Mouse (Mus musculus): ENCODE measurements around the gene Neurog1.

Gene Neurog1

DNA sequence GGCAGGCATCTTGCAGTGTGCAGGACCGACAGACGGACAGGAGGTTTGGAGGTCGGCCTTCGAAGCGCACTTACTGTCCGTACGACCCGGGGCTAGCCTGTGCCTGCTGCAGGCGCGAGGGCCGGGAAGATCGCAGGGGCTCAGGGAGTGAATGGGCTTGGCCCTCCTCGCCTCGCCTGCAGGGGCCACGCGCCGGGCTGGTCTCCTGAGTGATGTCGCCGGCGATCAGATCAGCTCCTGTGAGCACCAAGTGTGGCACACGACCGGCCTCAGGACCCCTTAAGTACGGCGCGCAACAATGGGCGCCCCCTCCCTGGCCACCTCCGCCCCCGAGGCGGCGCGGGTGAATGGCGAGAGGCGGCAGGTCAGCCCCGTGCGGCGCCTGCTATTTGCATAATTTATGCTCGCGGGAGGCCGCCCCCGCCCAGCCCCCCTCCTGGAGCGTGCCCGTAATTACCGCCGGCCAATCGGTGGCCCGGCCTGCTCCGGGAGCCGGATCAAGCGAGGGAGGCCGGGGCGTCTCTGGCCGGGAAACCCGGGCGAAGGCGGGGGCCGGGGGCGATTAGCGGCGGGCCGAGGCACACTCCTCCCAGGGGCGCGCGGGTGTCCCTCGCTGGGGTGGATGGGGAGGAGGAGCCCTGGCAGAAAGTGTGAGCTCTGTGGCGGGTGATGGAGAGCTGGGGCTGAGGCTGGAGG lies at the start of gene Neurog1:
Gene Neurog1 (minus strand): TSS at position 240 of the 696 bp plus-strand sequence.
- DNase-seq (ENCODE audit: low read depth, low spot score): peak; percentile 84

DNA sequence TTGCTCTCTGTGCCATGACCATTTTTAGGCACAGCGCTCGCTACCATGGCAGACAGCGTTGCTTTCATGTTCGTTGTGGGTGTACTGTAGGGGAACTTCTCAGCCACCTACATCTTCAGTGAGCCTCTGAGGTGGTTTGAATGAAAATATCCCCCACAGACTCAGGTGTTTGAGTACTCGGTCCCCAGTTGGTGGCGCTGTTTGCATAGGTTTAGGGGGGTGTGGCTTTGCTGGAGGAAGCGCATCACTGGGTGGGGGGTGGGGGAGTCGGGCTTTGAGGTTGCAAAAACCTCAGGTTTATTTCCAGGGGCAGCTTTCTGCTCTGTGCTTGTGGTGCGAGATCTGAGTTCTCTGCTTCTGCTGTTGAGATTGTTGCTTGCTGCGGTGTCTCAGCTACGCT lies 47.4 kb upstream of the Neurog1 start:
- peak; percentile 56 for DNase-seq (ENCODE audit: low read depth, low spot score)

DNA sequence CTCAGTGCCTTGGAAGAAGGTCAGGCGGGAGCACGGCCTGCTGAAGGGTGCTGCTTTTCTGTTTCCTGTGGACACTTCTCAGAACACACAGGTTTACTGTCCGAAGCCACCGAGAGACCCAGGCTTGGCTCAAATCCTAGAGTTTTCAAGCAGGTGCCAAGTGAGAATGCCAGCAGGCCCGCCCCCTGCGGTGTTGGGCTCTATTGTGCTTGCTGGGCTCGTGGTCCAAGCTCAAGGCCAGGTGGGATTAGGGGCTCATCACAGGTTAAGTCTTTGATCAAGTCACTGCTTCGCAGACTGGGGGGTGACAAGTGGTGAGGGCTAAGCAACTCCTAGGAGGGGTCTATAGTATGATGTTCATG lies 44.7 kb upstream of the Neurog1 start:
- DNase-seq (ENCODE audit: low read depth, low spot score): no peak

DNA sequence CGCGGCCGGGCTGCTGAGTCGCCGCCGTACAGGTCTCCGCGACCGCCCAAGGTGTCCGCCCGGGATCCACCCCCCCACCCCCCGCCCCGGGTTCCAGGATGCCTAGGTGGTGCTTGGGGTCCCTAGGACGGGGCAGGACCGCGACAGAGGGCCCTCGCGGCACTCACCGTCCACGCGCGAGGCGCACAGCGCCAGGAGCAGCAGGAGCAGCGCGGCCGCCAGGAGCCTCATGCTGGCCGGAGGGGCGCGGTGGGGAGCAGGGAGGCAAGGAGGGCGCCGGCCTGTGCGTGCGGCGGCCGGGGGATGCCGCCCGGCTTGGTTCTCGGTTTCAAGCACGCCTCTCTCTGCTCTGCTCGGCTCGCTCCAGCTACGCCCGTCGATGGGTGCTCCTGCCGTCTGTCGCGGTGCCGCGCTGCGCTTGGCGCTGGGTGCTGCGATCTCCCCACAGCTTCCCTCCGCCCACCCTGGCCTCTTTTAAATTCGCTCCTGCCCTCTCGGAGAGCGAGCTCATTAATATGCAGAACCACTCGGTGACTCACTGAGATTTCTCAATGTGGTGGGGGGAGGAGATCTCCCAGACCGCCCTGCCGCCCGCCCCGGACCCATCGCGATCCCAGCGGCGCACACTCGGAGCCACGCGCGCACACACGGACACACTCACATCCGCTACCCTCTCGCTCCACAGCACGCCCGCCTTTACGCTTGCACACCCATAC lies 44.1 kb upstream of the Neurog1 start, which contains the start of gene Cxcl14:
Gene Cxcl14 (minus strand): TSS at position 609 of the 716 bp plus-strand sequence.
- DNase-seq (ENCODE audit: low read depth, low spot score): peak; percentile 86

DNA sequence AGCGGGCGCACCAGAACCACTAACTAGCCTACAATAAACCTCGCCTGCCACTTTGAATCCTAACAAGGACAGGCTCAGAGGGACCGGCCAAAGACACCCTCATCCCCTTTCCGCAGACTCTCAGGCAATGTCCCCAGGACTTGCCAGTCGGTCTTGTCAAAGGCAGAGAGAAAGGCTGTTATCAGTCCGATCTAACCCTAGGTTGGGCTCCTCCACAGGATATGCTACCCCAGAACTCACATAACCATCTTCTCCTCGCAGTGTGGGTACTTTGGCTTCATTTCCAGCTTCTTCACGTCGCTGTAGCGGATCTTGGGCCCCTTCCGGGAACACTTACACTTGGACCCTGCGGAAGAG lies 43.6 kb upstream of the Neurog1 start:
- DNase-seq (ENCODE audit: low read depth, low spot score): peak; percentile 59

DNA sequence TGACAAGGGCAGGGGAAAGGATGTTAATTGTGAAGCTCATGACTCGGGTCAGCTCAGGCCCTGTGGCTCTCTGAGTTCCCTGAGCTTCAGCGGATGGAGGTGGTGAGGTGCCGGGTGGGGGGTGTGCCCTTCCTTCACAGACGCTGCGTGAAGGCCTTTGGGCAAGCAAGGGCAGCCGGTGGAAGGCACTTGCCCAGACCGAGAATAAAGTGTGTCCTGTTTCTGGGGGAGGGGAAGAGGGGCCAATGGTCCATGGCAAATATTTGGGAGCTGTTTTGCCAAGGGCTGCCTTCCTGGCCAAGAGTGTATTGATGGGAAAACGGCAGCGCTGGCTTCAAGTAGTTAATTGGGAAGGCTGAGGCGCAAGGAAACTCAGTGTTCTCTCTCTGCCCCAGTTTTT lies 42.9 kb upstream of the Neurog1 start:
- no peak for DNase-seq (ENCODE audit: low read depth, low spot score)

DNA sequence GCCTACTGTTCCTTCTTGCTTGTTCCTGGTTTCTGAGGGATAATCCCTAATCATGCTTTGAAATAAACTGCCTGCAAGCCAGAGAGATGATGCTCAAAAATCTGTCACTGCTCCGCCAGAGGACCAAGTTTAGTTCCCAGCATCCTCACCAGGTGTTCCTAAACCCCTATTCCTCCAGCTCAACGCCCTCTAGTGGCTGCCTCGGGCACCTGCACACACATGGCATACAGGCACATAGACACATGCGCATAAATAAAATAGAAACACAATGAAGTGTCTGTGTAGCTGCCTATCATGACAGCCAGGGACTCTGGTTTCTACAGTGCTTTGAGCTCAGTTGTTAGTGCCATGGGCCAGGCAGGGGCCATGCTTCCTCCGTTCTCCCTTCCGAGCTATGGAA lies 38.0 kb upstream of the Neurog1 start:
- peak; percentile 86 for DNase-seq (ENCODE audit: low read depth, low spot score)

DNA sequence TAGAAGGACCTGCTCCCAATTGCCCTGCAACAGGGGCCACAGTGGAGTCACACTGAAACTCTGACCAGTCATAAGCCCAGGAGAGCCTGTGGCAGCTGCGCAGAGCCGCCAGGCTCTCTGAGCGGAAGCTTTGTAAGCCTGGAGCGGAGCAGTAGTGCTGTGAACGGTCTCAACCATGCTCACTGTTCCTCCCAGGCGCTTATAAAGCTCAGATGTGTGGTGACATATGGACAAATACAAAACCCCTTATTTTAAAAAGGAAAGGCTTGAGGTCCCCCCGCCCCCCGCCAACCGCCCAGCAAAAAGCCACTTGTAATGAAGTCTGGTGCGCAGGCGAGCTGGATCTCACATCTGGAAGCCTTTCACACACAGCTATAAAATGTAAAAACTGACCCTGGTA lies 37.3 kb upstream of the Neurog1 start:
- peak; percentile 32 for DNase-seq (ENCODE audit: low read depth, low spot score)

DNA sequence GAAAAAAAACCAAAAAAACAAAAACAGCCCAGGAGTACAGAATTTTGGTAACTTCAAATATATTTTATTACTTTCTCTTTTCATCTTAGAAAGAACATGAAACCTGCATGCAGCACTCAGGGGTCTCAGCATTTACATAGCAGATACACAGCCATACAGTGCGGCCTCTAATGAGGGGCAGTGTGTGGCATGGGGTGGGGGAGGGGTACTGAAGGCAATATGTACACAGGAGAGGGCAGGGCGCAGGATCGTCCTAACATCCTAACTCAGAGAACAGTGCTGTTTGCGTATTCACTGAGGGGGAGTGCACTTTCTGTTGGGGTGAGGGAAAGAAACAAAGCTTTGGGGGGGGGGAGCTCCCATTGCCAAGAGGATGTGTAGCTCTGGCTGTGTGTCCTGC lies 36.6 kb upstream of the Neurog1 start:
- DNase-seq (ENCODE audit: low read depth, low spot score): no peak

DNA sequence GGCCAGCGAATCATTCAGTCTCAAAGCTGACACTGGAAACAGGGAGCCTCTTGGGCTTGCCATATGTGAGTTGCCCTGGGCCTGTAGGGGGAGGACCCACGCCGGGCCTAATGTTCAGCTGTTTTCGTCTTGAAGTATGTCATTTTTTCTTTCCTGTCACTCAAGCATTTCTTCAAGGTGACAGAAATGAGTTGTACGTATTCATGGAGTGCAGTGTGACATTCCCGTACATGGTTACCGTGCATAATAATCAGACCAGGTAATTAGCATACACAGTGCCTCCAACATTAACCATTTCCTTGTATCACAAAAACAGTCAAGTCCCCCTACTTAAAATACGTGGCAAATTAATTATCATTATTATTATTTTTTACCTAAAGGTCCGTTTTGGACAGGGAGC lies 35.1 kb upstream of the Neurog1 start:
- DNase-seq (ENCODE audit: low read depth, low spot score): no peak

DNA sequence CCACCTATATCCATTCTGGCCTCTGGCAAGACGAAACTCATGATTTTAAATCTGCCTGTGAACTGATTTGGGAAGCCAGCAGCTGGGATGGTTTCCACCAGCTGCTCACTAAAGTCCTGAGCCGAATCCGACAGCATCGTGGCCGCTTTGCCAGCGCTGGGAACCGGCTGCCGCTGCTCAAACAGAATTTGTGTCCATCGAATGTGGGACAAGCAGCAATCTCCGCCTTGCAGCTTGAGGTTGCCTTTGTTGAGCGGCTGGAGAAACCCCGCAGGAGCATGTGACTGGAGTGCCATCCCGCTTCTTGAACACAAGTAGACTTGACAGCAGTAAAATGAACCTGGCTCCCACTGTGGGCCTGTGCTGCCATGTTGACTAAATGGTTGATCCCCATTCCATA lies 31.4 kb upstream of the Neurog1 start:
- DNase-seq (ENCODE audit: low read depth, low spot score): no peak

DNA sequence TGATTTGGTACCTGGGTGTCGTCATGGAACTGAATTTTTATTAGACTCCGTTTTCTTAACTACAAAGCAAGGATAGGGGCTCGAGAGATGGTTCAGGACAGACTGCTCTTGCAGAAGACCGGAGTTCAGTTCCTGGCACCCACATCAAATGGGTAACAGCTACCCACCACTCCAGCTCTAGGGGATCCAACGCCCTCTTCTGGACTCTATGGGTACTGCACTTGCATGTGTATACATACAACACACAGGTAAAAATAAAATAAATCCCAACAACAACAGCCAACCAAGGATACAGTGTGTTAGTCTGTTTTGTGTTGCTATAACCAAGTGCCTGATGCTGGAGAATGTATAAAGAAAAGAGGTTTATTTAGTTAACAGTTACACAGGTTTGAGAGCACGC lies 28.4 kb upstream of the Neurog1 start:
- DNase-seq (ENCODE audit: low read depth, low spot score): peak; percentile 46

DNA sequence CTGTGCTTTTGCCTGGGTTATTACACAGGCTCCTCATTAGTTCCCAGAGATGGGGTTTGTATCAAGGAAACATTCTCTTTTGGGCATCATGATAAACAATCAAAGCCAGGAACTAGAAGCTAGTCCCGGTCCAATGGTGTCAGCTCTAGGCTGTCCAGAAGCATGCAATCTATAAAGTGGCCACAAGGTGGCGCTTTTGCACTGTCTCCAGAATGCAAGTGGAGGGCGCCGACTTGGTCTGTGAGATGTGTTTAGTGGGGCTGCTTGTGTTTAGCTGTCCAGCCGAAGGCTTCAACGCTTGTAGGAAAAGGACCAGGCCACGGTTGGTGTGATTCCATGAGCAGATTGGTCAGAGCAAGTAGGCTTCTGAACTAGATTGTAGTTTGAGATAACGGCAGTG lies 27.5 kb upstream of the Neurog1 start:
- DNase-seq (ENCODE audit: low read depth, low spot score): peak; percentile 88

DNA sequence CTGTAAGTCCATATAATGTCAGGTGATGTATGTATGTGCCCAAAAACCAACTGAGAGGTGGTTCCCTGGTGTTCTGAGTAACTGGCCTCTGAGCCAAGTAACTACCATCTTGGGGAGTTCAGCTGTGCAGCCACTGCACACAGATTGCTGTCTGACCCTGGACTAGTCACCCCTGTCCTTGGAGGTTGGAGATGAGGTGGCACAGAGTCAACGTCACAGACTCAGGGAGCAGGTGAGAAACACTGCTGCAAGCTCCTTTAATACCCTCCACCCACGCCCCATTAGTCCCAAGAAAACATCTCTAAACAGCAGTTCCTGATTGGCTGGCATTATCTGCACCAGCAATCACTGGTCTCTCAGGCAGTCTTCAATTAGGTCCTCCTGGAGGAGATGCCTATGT lies 23.2 kb upstream of the Neurog1 start:
- DNase-seq (ENCODE audit: low read depth, low spot score): no peak

DNA sequence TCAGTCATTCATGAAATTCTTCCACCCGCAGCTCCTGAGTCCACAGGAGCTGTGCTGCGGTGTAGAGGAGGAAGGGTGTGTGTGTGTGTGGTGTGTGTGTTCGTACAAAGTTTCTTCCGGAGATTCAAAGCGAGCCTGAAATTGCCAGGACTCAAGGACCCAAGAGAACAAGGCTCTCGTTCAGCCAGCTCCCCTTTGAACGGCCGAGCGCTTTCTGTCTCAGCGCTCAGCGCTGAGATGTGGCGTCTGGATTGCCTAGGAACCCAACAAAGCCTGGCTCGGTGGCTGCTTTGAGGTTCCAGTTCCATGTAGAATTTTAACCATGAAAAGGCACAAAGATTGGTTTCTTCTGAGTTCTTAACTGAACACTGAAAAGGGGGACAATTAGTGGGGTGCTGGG lies 18.2 kb upstream of the Neurog1 start:
- no peak for DNase-seq (ENCODE audit: low read depth, low spot score)

DNA sequence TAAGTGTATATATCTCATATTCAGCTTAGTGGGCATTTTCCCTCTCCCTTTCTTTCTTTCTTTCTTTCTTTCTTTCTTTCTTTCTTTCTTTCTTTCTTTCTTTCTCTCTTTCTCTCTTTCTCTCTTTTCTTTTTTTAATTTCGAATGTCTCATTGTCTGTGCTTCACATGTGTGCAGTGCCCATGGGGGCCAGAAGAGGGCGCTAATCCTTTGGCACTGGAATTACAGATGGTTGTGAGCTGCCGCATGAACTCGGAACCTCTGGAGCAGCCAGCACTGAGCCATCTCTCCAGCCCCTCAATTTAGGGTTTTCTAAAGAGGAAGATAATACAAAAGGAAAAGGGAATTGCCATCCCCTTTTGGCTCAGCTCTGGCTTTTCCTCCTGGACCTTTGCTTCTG lies 15.4 kb upstream of the Neurog1 start:
- peak; percentile 81 for DNase-seq (ENCODE audit: low read depth, low spot score)

DNA sequence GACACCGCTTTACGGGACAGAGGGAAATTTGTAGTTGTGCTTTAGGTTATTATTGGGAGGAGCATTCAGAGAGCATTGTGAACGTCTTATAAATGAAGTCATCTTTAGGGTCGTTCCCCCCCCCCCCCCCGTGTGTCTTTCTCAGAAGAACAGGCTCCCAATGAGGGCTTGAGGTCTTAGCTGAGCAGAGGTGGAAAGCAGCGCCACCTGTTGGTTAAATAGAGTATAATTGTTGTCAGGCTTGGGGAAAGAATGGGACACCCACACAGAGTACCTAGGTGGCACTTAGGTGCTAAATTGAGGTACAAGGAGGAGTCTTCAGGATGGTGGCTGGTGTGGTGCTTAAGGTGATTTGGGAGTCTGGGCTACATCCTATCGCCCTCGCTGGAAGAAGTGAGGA lies 14.5 kb upstream of the Neurog1 start:
- peak; percentile 78 for DNase-seq (ENCODE audit: low read depth, low spot score)

DNA sequence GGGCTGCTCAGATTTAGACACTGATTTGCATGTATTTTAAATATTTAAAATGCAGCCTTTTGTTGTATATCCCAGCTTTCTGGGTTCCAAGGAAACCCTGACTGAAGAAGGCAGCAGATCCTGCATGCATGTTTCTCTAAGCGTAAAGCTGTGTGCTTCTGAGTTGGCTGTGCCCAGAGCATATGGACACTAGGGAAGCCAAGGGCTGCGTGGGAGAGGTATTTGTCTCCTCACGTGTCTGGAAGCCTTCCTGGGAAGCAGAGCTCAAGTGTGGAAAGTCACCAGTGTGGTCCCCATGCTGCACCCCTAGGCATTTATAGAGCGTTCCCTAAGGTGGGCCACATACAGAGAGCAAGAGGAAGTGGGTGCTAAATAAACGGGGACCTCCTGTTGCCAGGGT lies 13.7 kb upstream of the Neurog1 start:
- no peak for DNase-seq (ENCODE audit: low read depth, low spot score)

DNA sequence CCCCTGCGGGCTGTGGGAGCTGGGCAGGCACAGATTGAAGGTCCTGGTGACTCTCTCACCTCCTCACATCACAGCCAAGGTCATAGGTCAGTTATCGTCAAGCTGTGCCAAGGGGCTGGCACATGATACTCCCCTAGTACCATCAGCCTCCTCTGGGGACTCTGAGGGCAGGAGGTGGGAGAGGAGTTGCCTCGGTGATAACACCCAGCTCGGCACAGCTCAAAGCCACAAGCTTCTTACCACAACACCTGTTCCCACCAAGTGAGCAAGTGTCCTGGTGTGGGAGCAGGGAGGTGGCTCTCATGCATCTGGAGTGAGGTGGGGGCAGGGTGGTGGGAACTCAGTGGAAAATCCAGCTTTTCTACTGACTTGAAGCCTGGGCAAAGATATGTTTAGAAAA lies 10.3 kb upstream of the Neurog1 start:
- DNase-seq (ENCODE audit: low read depth, low spot score): no peak

DNA sequence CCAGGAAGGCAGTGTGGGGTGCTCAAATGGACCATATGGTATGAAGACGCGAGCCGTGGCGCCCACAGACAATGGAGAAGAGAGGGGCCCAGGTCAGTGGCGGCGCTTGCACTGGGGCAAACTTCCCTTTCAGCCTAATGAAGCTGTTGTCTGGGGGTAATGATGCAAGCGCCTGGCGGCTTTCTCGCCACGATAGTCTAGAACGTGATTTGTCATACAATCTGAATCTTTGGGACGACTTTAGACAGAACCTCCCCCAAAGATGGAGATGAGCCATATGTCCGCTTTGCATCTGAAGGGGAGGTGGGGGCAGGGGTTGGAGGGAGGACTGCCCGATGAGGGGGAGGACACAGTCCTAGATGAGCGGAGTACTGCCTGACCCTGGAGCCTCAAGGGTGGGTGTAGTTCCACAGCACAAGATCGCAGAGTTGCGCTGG lies 8.4 kb upstream of the Neurog1 start:
- peak; percentile 42 for DNase-seq (ENCODE audit: low read depth, low spot score)

DNA sequence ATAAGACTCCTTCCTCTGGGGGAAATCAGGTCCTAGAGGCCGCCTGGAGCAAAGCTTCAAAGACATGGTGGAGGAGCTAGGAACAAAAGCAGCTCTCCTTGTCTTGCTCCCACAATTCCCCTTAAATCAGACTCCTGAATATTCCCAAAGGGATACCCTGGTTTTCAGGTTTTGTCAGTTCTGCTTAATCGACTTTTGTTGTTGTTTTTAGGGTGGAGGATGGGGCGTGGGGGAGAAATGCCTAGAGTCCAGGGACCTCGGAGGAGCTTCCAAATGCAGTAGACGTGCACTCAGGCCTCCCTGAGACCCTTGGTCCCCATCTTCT lies 7.9 kb upstream of the Neurog1 start:
- peak; percentile 22 for DNase-seq (ENCODE audit: low read depth, low spot score)

DNA sequence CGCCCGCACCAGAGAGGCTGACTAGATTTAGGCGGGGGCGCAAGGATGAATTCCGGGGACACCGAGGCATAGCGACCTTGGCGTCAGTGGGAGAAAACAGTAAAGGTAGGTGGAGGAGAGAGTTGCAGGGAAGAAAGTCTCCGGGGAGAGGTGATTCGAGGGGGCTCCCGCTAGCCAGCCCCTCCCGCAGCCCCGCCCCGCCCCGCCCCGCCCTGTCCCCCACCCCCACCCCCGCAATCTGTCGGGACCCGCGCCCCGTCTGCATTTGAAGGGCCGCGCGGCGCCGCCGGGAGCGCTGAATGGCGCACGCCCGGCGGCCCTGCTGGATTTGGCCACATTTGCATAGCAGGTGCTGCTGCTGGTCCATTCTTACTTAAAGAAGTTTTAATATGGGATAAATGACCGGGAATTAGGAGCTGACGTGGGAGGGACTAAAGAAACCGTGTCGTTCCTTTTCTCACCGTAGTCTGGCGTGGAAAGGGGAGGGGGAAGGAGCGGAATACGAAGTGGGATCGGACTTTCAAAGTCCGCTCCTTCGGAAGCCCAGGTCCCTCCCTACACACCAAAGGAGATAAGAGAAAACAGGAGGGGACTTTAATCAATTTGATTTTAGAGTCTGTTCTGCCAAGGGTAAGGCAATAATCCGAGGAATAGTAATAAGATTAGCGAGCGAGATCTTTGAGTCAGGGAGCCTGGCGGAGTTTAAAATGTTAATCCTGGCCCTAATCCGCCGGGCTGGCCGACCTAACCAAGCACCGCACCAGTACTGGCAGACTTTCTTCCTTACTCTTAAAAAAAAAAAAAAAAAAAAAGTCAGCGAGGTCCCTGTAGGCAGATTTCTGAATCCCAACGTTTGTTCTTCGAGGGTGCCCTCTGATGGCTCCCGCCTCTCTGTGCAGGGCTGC lies 7.3 kb upstream of the Neurog1 start:
- peak; percentile 66 for DNase-seq (ENCODE audit: low read depth, low spot score)

Data from ZHBTc4 (cell line).